Mouse (Mus musculus): ENCODE measurements at regions not wholly inside any gene's neighbourhood (a gene's known extent, or its start where the extent isn't known, plus 50 kb on each side); places are given as distances from the start of the nearest gene placed in this dataset.

DNA sequence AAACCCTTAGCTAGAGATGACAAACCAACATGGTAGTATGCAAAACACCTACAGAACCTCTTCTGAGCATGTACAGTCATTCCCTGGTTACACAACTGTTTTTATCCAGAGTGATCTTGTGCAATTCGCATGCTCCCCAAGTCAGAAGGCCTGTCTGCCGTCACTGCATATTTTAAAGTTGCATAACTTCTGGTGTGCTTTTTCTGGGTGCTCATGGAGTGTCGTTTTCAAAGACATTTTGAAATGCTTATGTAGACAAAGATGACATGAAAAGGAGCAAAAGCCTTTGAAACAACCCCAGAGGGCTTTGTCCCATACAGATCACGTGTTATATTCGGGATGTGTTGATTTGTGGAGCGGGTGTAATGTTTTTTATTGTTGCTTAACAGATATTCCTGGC lies 513.8 kb upstream of the Tbx3 start:
- DNase-seq: no peak
- WGBS (ENCODE audit: insufficient replicate concordance): 65% methylated on average over 6 of the region's 6 CpGs
- no peak overlapping the region for H3K9ac ChIP-seq (replicated peaks)
- peak; percentile 40; the same call in 1 of the 2 replicates for ATAC-seq
- H3K9me3 ChIP-seq (ENCODE audit: low read length): peaks cover 9% of the 10 kb centered on the region
- no peaks in the 10 kb centered on the region for H3K4me1 ChIP-seq (ENCODE audit: insufficient read depth)
- H3K27ac ChIP-seq (ENCODE audit: low read depth): no peak overlapping the region
- no peak for TF ChIP-seq CTCF (IDR thresholded peaks at IDR 0.05; ENCODE audit: low read depth)
- no peak for TF ChIP-seq EP300 (IDR thresholded peaks at IDR 0.05; ENCODE audit: low read depth)
- no peak overlapping the region for H3K4me2 ChIP-seq (ENCODE audit: low read depth, low read length)
- H3K36me3 ChIP-seq (replicated peaks; ENCODE audit: insufficient read depth, low read length): no peaks in the 10 kb centered on the region
- H3K27me3 ChIP-seq (ENCODE audit: insufficient read depth, low read length): no peaks in the 10 kb centered on the region
- H3K4me3 ChIP-seq (ENCODE audit: low read depth, low read length): no peak overlapping the region

GRCm38 (mm10) chr5:119158171-119158570 lies 512.3 kb upstream of the Tbx3 start:
- no peaks in the 10 kb centered on the region for H3K4me1 ChIP-seq (ENCODE audit: insufficient read depth)
- no peaks in the 10 kb centered on the region for H3K27me3 ChIP-seq (ENCODE audit: insufficient read depth, low read length)
- no peak overlapping the region for H3K4me2 ChIP-seq (ENCODE audit: low read depth, low read length)
- peaks cover 9% of the 10 kb centered on the region for H3K9me3 ChIP-seq (ENCODE audit: low read length)
- H3K9ac ChIP-seq (replicated peaks): no peak overlapping the region
- WGBS (ENCODE audit: insufficient replicate concordance): 59% methylated on average over 4 of the region's 4 CpGs
- TF ChIP-seq EP300 (IDR thresholded peaks at IDR 0.05; ENCODE audit: low read depth) (no peak), CTCF (IDR thresholded peaks at IDR 0.05; ENCODE audit: low read depth) (no peak)
- ATAC-seq (no peak), DNase-seq (no peak)
- H3K36me3 ChIP-seq (replicated peaks; ENCODE audit: insufficient read depth, low read length): no peaks in the 10 kb centered on the region
- H3K4me3 ChIP-seq (ENCODE audit: low read depth, low read length): no peak overlapping the region
- no peak overlapping the region for H3K27ac ChIP-seq (ENCODE audit: low read depth)

GRCm38 (mm10) chr5:119162132-119162675 lies 508.3 kb upstream of the Tbx3 start:
- ATAC-seq: no peak
- Histone ChIP-seq H3K9me3 (ENCODE audit: low read length) (no peaks in the 10 kb centered on the region), H3K4me1 (ENCODE audit: insufficient read depth) (no peaks in the 10 kb centered on the region), H3K36me3 (replicated peaks; ENCODE audit: insufficient read depth, low read length) (no peaks in the 10 kb centered on the region), H3K4me3 (ENCODE audit: low read depth, low read length) (no peak overlapping the region), H3K9ac (replicated peaks) (no peak overlapping the region), H3K4me2 (ENCODE audit: low read depth, low read length) (no peak overlapping the region), H3K27me3 (ENCODE audit: insufficient read depth, low read length) (no peaks in the 10 kb centered on the region), H3K27ac (ENCODE audit: low read depth) (no peak overlapping the region)
- 88% methylated on average over 13 of the region's 13 CpGs for WGBS (ENCODE audit: insufficient replicate concordance)
- no peak for DNase-seq
- TF ChIP-seq CTCF (IDR thresholded peaks at IDR 0.05; ENCODE audit: low read depth): no peak
- TF ChIP-seq EP300 (IDR thresholded peaks at IDR 0.05; ENCODE audit: low read depth): no peak

- TF ChIP-seq CTCF (IDR thresholded peaks at IDR 0.05; ENCODE audit: low read depth) (no peak), EP300 (IDR thresholded peaks at IDR 0.05; ENCODE audit: low read depth) (no peak)
- H3K9ac ChIP-seq (replicated peaks): no peak overlapping the region
- no peaks in the 10 kb centered on the region for H3K9me3 ChIP-seq (ENCODE audit: low read length)
- no peak for DNase-seq
- 79% methylated on average over 17 of the region's 17 CpGs for WGBS (ENCODE audit: insufficient replicate concordance)
- no peaks in the 10 kb centered on the region for H3K36me3 ChIP-seq (replicated peaks; ENCODE audit: insufficient read depth, low read length)
- no peaks in the 10 kb centered on the region for H3K27me3 ChIP-seq (ENCODE audit: insufficient read depth, low read length)
- H3K4me1 ChIP-seq (ENCODE audit: insufficient read depth): no peaks in the 10 kb centered on the region
- no peak overlapping the region for H3K4me3 ChIP-seq (ENCODE audit: low read depth, low read length)
- H3K27ac ChIP-seq (ENCODE audit: low read depth): no peak overlapping the region
- ATAC-seq: no peak
- H3K4me2 ChIP-seq (ENCODE audit: low read depth, low read length): no peak overlapping the region
Observed at GRCm38 (mm10) chr5:119167718-119168117, 502.8 kb upstream of the Tbx3 start.

GRCm38 (mm10) chr5:119169274-119169673 lies 501.2 kb upstream of the Tbx3 start:
- Histone ChIP-seq H3K9ac (replicated peaks) (no peak overlapping the region), H3K27ac (ENCODE audit: low read depth) (no peak overlapping the region), H3K27me3 (ENCODE audit: insufficient read depth, low read length) (no peaks in the 10 kb centered on the region), H3K9me3 (ENCODE audit: low read length) (no peaks in the 10 kb centered on the region), H3K4me3 (ENCODE audit: low read depth, low read length) (no peak overlapping the region), H3K4me2 (ENCODE audit: low read depth, low read length) (no peak overlapping the region), H3K4me1 (ENCODE audit: insufficient read depth) (no peaks in the 10 kb centered on the region), H3K36me3 (replicated peaks; ENCODE audit: insufficient read depth, low read length) (no peaks in the 10 kb centered on the region)
- TF ChIP-seq CTCF (IDR thresholded peaks at IDR 0.05; ENCODE audit: low read depth): no peak
- TF ChIP-seq EP300 (IDR thresholded peaks at IDR 0.05; ENCODE audit: low read depth): no peak
- DNase-seq: no peak
- WGBS (ENCODE audit: insufficient replicate concordance): 79% methylated on average over 7 of the region's 7 CpGs
- no peak for ATAC-seq

DNA sequence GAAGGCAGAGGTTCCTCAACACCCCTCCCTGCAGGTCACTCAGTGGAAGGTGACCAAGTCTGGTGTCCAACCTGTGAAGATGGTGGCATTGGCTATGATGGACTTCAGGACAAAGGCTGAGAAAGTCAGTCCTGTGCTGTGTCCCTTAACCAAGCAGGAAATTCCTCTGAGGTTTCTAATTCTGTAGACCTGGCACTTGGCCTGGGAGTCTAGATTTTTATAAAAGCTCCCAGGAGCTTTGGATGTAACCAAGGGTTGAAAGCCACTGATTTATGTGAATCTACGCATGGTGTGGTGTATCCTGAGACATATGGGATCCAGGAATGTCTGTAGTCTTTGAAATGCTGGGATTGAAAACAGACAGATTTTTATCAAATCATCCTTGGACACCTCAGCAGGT lies 498.8 kb upstream of the Tbx3 start:
- no peak overlapping the region for H3K4me2 ChIP-seq (ENCODE audit: low read depth, low read length)
- H3K27ac ChIP-seq (ENCODE audit: low read depth): no peak overlapping the region
- ATAC-seq (no peak), DNase-seq (no peak)
- H3K4me3 ChIP-seq (ENCODE audit: low read depth, low read length): no peak overlapping the region
- H3K4me1 ChIP-seq (ENCODE audit: insufficient read depth): no peaks in the 10 kb centered on the region
- no peaks in the 10 kb centered on the region for H3K27me3 ChIP-seq (ENCODE audit: insufficient read depth, low read length)
- H3K9ac ChIP-seq (replicated peaks): no peak overlapping the region
- 66% methylated on average over 1 of the region's 1 CpGs for WGBS (ENCODE audit: insufficient replicate concordance)
- no peaks in the 10 kb centered on the region for H3K9me3 ChIP-seq (ENCODE audit: low read length)
- TF ChIP-seq EP300 (IDR thresholded peaks at IDR 0.05; ENCODE audit: low read depth): no peak
- TF ChIP-seq CTCF (IDR thresholded peaks at IDR 0.05; ENCODE audit: low read depth): no peak
- H3K36me3 ChIP-seq (replicated peaks; ENCODE audit: insufficient read depth, low read length): no peaks in the 10 kb centered on the region

- Histone ChIP-seq H3K27ac (ENCODE audit: low read depth) (no peak overlapping the region), H3K36me3 (replicated peaks; ENCODE audit: insufficient read depth, low read length) (no peaks in the 10 kb centered on the region), H3K4me3 (ENCODE audit: low read depth, low read length) (no peak overlapping the region), H3K9ac (replicated peaks) (no peak overlapping the region), H3K4me2 (ENCODE audit: low read depth, low read length) (no peak overlapping the region), H3K4me1 (ENCODE audit: insufficient read depth) (no peaks in the 10 kb centered on the region), H3K27me3 (ENCODE audit: insufficient read depth, low read length) (no peaks in the 10 kb centered on the region), H3K9me3 (ENCODE audit: low read length) (no peaks in the 10 kb centered on the region)
- TF ChIP-seq CTCF (IDR thresholded peaks at IDR 0.05; ENCODE audit: low read depth) (no peak), EP300 (IDR thresholded peaks at IDR 0.05; ENCODE audit: low read depth) (no peak)
- DNase-seq: no peak
- 50% methylated on average over 9 of the region's 9 CpGs for WGBS (ENCODE audit: insufficient replicate concordance)
- no peak for ATAC-seq
Observed at GRCm38 (mm10) chr5:119178805-119179204, 491.7 kb upstream of the Tbx3 start.
